Mouse (Mus musculus) cerebellum, adult 11 months (tissue): ENCODE results near the gene Psmd3.
"Not testable (repeated sequence)": the region's sequence is repeated elsewhere in the genome, so short reads cannot be mapped to it uniquely, and the experiment has no call there.

Source experiments
- DNase-seq: peaks from one replicate; pipeline ENCODE4 v3.0.0; 2022

Psmd3 gene

DNA sequence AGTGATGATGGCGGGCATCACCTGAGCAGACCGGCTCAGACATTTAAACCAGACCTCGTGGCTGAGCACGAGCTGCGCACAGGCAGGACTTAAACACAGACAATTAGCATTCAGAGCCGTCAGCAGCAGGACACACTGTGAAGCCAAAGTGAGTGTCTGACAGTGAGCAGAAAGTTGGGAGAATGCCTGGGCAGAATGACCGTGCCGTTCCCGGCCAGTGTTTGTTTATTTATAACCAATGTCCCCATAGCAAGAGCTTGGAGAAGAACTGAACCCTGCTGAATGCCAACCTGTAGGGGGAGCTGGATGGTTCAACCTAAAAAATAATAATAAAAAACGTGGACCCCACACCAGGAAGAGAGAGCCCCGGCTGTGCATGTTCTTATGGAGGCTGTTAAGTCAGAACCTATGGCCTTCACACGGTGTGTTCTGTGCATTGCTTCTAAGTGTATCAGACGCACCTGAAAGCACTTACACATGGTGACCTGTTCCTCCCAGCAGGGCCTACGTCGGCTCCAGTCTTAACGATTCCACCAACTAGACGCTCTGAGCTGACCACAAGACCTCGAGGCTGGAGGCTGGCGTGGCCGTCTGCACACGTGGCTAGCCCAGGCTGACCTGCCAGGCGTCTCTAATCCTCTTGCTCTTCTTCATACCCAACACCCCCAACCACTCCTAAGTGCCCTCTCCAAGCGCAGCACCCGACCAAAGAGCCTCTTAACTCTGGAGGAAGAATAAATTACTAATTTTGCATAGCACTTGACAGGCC lies 39.3 kb downstream of the Psmd3 start:
- peak; percentile 56 for DNase-seq

DNA sequence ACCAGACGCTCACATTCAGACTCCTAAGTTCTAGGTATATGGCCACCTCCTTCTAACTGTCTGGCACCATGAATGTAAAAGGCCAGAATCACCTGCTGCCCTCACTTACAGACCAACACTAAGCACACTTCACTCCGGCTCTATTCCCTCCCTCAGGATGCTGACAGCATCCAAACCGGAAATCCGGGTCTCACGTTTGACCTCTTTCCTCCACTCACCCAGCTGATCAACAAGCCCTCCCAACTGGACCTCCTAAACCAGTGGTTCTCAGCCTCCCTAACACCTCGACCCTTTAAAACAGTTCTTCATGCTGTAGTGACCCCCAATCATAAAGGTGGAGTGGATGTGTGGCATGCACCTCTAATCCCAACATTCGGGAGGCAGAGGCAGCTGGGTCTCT lies 40.7 kb downstream of the Psmd3 start:
- DNase-seq = no peak

DNA sequence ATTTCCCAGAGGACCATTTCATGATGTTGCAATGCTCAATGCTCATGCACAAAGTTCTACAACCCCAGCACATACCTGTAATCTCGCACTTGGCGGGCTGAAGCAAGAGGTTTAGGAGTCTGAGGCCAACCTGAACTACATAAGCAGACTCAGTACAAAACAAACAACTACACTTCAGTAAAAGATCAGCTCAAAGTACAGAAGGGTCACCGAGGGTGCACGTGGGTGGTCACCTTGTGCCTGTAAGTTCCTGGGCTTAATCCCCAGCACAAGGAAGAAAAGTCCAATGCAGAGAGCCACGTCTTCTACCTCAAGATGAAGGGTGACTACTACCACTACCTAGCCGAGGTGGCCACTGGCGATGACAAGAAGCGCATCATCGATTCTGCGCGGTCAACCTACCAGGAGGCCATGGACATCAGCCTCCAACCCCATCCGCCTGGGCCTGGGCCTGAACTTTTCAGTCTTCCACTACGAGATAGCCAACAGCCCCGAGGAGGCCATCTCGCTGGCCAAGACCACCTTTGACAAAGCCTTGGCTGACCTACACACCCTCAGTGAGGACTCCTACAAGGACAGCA lies 43.7 kb downstream of the Psmd3 start:
- DNase-seq = no peak

DNA sequence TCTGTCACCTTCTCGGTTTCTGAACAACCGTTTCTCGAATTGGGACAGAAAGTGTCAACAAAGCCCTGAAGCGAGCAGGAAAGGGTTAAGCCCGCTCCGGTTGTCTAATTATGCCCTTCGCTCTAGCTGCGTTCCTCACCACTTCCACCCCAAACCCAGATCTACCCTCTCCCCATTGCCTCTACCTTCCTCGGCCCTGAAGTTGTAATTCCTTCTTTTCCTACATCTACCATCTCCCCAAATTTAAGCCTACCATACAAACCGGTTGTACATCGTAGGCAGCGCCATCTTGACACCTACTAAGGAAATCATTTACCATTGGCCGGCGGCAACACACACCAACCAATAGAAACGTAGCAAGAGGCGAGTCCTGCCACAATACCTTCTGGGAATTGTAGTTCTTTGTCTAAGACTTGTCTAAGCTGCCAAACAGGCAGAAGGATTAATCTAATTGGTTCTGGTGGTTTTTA lies 46.8 kb downstream of the Psmd3 start, which contains the start of gene Med24:
Gene Med24, minus strand, starts transcription at position 317 of the 470 bp plus-strand sequence.
- peak; percentile 82 for DNase-seq

DNA sequence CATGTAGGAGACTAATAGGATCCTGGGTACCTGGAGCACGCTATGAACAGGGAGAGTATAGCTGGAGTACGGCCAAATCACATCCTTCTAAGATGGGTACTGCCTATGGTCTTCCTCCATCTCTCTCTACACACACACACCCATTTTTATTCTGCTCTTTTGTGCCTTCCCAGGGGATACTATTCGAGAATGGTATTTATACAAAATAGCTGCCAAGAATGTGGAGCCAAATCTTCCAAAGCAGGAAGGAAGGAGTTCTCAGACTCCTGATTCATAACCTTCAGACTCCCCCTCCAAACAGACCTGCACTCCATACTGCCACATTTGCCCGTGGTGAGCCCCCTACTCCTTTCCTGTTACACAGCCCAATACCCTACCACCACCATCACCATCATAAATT lies 48.4 kb downstream of the Psmd3 start:
- DNase-seq = no peak

DNA sequence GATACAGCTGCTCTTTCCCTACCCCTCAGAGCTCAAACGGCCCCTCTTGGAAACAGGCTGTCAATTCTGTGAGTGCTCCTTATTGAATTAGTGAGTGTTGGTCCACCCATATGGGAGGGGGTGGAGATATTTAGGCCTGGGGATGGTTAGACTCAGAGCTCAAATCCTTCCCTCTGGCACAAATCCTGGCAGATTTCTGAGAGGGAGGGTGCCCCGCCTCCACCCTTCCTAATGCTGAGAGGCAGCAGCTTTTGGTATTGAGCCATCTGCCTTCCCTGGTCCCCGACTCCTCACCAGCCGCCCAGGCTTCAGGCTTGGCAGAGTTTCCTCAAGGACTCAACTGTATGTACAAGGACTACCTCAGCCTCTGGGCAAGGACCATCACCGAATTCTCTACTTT lies 48.8 kb downstream of the Psmd3 start:
- DNase-seq = no peak

DNA sequence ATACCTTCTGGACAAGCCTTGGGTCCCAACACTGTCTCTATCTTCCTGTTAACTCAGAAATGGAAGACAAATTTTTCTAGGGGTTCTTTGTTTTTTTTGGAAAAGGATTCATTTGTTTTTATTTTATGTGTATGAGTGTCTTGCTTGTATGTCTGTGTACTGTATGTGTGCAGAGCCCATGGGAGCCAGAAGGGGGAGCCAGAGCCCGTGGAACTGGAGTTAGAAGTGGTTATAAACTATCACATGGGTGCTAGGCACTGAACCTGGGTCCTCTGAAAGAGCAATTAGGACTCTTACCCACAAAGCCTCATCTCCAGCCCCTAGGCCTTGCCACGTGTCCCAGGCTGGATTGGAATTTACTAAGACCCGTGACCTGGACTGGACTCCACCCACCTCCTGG lies 51.7 kb downstream of the Psmd3 start:
- DNase-seq = no peak

DNA sequence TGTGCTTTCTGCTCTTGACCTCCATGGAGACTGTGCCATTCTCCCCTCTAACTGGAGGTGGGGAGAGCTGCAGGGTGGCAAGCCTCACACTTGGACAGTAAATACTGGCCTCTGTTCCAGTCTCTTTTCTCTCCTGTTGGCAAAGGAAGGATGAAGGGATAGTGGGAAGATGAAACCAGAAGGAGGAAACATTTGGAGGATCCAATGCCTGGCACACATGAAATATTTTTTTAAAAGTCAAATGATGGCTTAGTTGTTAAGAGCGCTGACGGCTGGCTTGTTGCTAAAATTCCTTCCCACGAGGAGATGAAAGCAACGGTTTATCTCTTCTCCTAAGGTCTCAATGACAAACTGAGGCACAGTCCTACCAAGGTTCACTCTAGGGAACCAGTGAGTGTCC lies 52.8 kb downstream of the Psmd3 start:
- DNase-seq = no peak

DNA sequence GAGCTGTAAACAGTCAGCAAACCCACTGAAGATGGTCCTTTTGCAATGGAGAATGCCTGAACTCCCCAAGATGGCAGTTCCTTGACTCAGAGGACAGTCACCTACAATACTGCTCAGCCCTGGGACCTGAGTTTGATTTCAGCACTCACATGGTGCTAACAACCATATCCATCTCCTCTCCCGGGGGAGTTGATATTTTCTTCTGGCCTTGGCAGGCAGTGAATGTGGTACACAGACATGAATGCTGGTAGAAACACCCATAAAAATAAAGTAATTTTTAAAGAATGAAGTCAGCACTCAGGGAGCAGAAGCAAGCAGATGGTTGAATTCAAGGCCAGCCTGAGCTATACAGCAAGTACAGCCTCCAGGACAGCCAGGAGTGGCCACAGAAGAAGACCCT lies 53.8 kb downstream of the Psmd3 start:
- no peak for DNase-seq

DNA sequence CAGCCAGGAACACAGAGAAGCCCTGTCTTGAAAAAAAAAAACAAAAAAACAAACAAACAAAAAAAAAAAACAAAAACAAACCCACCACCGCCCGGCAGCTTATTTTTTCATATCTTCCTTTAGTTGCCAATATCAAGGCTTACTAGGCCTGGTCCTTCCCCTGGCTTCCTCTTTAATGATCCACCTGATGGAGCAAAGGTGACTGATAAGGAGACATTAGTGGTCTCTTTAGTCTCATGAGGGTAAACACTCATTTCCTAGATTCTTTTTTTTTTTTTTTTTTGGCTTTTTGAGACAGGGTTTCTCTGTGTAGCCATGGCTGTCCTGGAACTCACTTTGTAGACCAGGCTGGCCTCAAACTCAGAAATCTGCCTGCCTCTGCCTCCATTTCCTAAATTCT lies 54.9 kb downstream of the Psmd3 start:
- not testable (repeated sequence) for DNase-seq

DNA sequence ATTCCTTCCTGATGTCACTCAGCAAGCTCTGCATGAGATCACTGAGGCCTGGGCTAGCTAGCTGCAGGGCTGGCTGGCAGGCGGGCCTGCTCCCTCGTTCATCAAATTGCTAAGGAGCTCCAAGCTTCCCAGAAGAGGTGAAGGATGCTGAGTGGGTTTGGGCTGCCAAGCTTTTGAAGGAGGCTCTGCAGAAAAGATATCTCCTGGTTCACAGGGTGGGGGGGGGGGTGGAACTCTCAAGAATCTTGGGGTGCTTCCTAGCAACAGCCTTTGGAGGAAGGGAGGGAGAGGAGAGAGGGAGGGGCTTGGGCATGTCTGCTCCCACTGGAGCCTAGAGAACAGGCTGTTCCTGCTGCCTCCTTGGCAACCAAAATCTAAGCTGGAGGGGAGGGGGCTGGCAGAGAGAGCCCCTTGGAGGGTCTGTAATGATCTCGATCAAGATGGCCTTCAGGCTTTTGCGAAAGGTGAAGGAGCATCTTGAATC lies 56.1 kb downstream of the Psmd3 start:
- DNase-seq = no peak

DNA sequence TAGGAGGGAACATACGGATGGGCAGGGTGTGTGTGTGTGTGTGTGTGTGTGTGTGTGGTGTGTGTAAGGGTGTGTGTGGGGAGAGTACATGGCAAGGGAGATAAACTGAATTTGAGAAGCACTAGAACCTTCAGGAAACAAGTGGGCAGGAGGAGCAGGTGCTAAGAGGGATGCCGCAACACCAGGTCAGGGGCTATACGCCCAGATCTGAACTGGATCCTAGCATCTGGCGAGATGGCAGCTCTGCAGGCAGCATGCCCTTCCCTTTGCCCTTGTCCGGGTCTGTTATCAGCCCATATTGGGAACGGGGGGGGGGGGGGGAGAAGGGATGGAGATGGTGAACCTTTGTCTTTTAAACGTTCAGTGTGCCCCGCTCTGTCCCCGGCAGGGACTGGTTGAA lies 56.6 kb downstream of the Psmd3 start:
- DNase-seq = no peak

DNA sequence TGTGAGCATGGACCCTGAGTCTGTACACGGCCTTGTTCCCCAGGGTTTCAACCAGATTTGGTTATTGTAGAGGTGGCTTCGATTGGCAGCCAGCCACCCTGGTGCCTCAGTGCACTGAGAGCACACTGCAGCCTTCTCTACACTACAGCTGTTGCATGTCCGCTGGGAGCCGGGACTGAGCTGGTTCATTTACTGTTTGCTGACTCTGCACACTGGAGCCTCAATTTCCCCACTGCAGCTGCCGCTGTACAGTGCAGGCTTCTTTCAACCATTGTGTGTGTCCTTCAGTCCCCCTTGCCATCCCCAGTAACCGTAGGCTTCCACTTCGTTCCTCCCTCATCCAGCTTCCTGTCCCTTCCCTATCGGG lies 57.7 kb downstream of the Psmd3 start:
- DNase-seq = no peak

DNA sequence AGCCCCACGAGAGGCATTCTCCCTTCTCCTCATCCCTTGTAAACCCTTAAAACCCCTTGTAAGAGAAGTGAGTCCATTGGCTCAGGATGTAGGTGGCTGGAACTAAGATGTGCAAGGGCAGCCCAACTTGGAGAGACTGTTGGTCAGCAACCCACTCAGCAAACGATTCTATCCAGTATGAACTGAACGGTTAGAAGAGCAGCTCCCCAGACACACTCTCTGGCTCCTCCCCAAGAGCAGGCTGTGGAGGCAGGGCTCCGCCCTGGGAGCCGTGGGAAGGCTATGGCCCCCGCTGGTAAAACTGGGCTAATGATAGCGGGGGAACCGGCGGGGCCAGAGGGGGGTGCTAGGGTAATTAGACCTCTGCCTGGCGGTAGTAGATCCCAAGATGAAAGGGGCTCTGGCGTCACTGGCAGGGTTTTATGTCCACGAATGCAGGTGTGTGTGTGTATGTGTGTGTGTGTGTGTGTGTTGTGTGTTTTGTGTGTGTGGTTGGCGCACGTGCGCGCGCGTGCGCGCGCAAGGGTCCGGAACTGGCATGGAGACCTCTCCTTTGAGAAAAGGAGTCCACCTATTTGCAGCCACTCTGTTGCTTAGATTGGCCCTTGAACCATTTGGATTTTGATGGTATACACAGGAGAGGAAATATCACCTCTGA lies 58.2 kb downstream of the Psmd3 start, which contains the start of gene Thra:
Gene Thra, plus strand, starts transcription at position 246 of the 658 bp plus-strand sequence.
- peak; percentile 62 for DNase-seq

DNA sequence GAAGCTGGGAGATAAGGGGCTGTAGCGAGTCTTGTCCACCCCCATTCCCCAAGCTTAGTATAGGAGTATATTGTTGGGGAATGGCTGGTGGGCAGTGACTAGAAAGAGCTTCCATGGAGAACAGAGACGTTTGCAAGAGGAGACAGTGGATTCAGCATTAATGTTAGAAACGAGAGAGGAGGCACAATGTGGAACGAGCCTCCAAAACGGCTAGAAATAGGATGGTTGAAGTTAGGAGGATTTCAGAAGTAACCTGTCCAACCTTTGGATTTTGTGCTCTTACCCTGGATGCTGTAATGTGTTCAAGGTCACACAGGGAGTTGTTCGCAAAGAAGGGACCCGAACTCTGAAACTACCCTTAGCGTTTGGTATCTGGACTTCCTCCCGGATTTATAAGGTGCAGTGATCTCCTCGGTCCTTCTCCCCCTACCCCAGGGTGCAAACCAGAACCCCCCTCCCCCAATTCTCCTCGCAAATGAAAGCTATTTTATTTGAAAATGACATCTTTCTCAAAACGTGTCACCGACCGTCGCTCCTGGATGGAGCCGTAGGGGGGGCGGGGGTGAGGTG lies 58.8 kb downstream of the Psmd3 start:
- no peak for DNase-seq

DNA sequence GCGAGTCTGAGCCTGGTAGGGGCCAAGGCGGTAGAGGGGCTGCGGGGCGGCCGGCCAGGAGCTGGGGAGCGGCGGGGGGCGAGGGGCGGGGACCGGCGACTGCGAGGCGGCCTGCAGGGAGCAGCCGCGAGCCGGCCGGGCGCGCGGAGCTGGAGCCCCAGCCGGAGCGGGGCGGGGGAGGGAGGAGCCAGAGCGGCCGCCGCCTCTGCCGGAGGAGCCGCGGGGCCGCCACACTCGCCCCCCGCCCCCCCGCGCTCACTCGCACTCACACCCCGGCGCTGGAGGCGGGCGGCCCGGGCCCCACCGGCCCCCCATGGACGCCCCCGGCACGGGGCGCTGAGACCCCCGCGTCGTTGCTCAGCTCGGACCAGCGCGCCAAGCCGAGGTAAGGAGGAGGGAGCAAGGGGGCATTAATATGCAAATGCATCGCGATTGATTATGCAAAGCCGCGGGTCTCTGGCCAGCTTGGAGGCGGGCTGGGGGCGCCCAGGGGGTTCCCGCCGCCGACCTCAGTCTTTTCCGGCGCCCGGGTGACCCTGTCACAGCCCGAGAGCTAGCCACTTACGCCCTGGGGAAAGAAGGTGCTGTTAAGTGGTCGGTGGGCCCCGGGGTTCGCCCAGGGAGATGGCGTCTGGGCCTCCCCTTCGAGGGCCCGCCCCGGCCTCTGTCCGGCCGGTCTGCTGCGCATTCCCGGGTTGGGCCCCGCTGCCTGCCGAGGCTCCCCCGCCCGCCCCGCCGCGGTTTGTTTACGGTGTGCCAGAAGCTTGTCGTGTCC lies 59.5 kb downstream of the Psmd3 start:
- peak; percentile 74 for DNase-seq

DNA sequence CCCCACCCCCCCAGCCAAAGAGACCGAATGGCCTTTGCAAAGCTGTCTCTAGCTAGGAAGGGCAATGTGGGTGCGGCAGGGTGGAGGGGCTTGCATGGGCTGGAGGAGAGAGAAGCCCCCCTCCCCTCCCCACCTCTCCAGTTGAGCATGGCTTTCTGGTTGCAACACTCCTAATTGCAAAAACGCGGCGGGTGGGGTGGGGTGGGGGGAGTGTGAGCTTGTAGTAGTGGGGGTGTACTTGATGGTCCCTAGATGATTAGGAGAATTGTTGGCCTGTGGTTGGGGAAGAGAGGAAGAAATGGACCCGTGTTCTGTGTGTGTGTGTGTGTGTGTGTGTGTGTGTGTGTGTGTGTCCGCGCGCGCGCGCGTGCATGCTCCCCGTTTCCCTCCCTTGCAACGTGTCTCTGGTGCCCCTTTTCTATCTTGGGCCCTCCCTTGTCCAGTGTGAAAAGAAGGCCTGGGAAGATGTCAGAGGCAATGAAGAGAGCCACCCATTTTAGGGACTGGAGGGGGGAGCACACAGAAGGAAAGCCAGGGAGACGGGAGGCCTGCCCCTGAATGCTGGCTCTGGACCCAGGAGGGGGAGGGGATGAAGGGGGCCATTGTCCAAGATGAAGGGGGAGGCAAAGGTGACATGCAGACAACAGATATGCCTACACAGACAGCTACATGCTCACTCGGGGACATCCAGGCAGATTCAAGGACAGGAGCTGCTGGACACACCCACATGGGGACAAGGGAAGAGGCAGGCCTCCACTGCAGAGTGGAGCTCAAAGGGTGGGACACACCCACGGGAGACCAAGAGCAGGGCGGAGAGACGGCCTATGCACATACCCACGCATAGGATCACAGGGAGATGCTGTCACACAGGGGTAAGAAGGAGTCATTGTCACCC lies 60.3 kb downstream of the Psmd3 start:
- peak; percentile 50 for DNase-seq

DNA sequence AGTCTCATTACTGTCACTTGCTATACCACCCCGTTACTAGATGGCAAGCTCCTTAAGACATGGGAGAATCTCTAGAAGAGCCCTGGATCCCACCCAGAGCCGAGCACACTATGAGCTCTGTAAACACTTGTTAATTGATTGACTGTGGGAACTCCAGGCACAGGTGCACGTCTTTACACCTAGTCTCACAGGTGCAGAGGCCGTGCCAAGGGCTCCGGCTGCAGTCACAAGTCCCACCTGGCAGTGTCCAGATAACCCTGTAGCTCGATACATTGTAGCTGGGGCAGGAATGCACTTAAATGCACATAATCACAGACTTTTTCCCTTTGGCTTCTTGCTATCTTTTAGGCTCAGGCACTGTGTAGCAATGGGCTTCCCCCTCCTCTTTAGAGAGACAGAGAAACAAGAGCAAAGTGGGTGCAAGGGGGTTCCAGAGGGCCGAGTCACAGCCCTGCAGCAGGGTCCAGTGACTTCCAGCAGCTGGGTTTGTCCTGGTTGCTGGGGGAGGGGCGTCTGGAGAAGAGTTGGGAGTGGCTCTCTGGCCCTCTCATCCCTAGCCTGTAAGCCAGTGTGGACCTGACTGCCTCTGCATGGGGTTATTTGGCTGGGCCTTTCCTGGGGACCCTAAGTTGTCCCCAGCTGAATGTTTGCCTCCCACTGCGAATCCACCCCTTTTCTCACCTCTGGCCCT lies 61.4 kb downstream of the Psmd3 start:
- no peak for DNase-seq

DNA sequence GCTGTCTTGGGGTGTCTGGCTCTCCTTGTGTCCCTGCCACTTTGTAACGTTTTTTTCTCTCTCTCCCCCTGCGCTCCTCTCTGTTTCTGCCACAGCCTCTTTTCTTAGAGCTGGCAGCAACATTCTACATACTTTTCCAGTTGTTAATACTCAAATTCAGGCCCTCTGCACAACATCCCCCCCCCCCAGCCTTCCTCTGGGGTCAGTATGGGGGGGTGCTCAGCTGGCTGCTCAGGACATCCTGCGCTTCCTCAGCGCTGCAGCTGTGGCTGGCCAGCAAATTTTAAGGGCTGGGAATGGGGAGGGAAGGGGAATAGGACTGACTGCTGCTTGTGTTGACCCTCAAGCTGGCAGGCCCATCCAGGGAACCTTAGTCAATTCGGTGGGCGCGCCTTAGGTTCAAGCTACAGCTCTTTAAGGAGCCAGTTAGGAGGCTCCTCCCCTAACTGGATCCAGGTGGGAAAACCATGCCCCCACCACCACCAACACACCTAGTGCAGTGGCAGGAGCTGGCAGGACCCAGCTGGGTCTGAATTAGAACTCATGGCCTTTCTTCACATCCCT lies 62.2 kb downstream of the Psmd3 start:
- no peak for DNase-seq
